Mouse (Mus musculus): ENCODE data around the gene Rpia. TPM values are rescaled to one million over a fixed set of nuclear protein-coding genes. Genes with fewer than 3 reads are reported as not detected.

The Rpia gene
- polyA plus RNA-seq, 2 experiments: 4.7 to 36.7 TPM

DNA sequence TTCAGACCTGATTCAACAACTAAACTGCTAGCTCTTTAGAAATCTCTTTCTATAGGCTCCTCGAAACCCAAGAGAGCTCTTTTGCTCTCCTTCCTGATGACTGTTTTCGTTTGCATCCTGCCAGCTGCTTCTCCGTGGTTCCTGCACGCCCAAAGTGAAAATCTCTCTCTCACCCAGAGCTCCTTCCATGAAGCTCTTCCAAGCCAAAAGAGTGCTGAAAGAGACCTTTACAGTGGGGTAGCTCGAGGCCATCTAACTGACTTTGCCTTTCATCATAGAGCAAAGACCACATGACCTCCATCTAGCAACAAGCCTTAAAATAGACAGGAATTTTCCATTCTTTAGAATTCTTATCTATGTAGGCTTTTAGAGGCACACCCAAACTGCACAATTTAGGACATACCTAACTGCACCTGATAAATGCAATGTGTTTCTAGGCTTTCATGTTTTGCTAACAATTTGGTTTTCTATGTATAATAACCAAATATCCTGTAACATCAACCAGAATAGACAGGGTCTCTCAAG is 30.4 kb upstream of the Rpia start:
- Histone ChIP-seq H3K4me3 (ENCODE audit: insufficient read depth in 1 of 2, low read depth in 2 of 2, low read length in 2 of 2) (no peak overlapping the region), H3K27me3 (ENCODE audit: control insufficient read depth, insufficient read depth, low read length) (no peaks in the 10 kb centered on the region), H3K9me3 (ENCODE audit: control insufficient read depth, low read length) (no peaks in the 10 kb centered on the region), H3K9ac (replicated peaks) (no peak overlapping the region), H3K27ac (no peak overlapping the region), H3K36me3 (replicated peaks; ENCODE audit: control insufficient read depth, insufficient read depth, low read depth) (no peaks in the 10 kb centered on the region), H3K4me1 (replicated peaks; ENCODE audit: control insufficient read depth in 2 of 2, insufficient read depth in 2 of 2, low read length in 1 of 2) (peaks cover 8 to 21% of the 10 kb centered on the region in 2 experiments), H3K4me2 (ENCODE audit: low read depth) (no peak overlapping the region)
- DNase-seq (ENCODE audit: low read depth in 3 of 3, low spot score in 3 of 3) (no peak), ATAC-seq (ENCODE audit: insufficient read depth) (no peak)
- 0 out of 2 replicates have a peak, but pooled peaks have one; percentile 34 for TF ChIP-seq EP300 (IDR thresholded peaks at IDR 0.05; ENCODE audit: low read depth)
- TF ChIP-seq CTCF (IDR thresholded peaks at IDR 0.05; ENCODE audit: low read depth): no peak
- 36% methylated on average over 5 of the region's 5 CpGs for WGBS (ENCODE audit: insufficient replicate concordance)

DNA sequence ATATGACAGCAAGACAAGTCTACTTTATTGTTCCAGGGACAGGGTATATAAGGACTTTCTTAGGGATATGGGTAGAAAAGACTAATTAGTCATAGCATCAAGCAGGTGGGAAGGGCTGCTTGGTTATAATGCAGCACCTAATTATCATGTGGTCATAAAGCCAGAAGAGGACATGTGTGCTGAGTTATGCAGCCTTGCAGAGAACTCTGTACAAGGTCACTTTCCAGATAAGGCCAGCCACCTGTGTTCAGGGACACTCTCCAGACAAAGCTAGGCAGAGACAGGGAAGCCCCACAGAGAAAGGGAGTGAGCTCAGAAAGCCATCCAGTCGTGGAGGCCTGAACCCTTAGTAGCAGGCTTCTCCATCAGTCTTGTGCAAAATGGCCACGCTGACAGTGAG is 29.5 kb upstream of the Rpia start:
- TF ChIP-seq EP300 (IDR thresholded peaks at IDR 0.05; ENCODE audit: low read depth) (no peak), CTCF (IDR thresholded peaks at IDR 0.05; ENCODE audit: low read depth) (no peak)
- no peaks in the 10 kb centered on the region for H3K27me3 ChIP-seq (ENCODE audit: control insufficient read depth, insufficient read depth, low read length)
- H3K27ac ChIP-seq: no peak overlapping the region
- H3K9me3 ChIP-seq (ENCODE audit: control insufficient read depth, low read length): no peaks in the 10 kb centered on the region
- H3K4me1 ChIP-seq (replicated peaks; ENCODE audit: control insufficient read depth in 2 of 2, insufficient read depth in 2 of 2, low read length in 1 of 2): peaks cover 8 to 21% of the 10 kb centered on the region in 2 experiments
- no peak overlapping the region for H3K9ac ChIP-seq (replicated peaks)
- no peaks in the 10 kb centered on the region for H3K36me3 ChIP-seq (replicated peaks; ENCODE audit: control insufficient read depth, insufficient read depth, low read depth)
- no peak overlapping the region for H3K4me3 ChIP-seq (ENCODE audit: insufficient read depth in 1 of 2, low read depth in 2 of 2, low read length in 2 of 2)
- no peak overlapping the region for H3K4me2 ChIP-seq (ENCODE audit: low read depth)
- no peak for DNase-seq (ENCODE audit: low read depth in 3 of 3, low spot score in 3 of 3)
- ATAC-seq (ENCODE audit: insufficient read depth): no peak
- WGBS (ENCODE audit: insufficient replicate concordance): 60% methylated on average over 2 of the region's 2 CpGs

DNA sequence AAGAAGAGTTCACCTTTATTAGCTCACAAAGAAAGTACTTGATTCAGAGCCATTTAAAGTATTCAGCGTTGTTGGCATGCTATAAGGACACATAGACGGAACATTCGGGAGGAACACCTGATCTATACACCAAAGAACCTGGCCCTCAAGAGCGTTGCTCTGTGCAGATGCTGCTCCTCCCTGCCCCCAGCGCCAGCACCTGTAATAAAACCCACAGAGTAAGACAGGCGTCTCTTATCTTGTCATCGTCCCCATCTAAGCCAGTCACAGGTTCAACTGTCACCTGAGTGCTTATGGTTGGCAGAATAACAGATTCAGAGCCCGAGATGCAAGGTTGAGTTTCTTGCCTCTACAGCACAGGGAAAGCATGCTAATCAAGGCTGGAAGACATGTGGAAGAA is 23.4 kb upstream of the Rpia start:
- no peak for DNase-seq (ENCODE audit: low read depth in 3 of 3, low spot score in 3 of 3)
- no peaks in the 10 kb centered on the region for H3K27me3 ChIP-seq (ENCODE audit: control insufficient read depth, insufficient read depth, low read length)
- no peak overlapping the region for H3K4me2 ChIP-seq (ENCODE audit: low read depth)
- WGBS (ENCODE audit: insufficient replicate concordance): 66% methylated on average over 8 of the region's 8 CpGs
- H3K4me1 ChIP-seq (replicated peaks; ENCODE audit: control insufficient read depth in 2 of 2, insufficient read depth in 2 of 2, low read length in 1 of 2): peaks cover 0 to 12% of the 10 kb centered on the region in 2 experiments; a peak in 2 of 4 replicates
- H3K36me3 ChIP-seq (replicated peaks; ENCODE audit: control insufficient read depth, insufficient read depth, low read depth): no peaks in the 10 kb centered on the region
- ATAC-seq (ENCODE audit: insufficient read depth): no peak
- no peak overlapping the region for H3K4me3 ChIP-seq (ENCODE audit: insufficient read depth in 1 of 2, low read depth in 2 of 2, low read length in 2 of 2)
- no peak overlapping the region for H3K27ac ChIP-seq
- H3K9ac ChIP-seq (replicated peaks): no peak overlapping the region
- TF ChIP-seq EP300 (IDR thresholded peaks at IDR 0.05; ENCODE audit: low read depth): no peak
- TF ChIP-seq CTCF (IDR thresholded peaks at IDR 0.05; ENCODE audit: low read depth): no peak
- no peaks in the 10 kb centered on the region for H3K9me3 ChIP-seq (ENCODE audit: control insufficient read depth, low read length)

DNA sequence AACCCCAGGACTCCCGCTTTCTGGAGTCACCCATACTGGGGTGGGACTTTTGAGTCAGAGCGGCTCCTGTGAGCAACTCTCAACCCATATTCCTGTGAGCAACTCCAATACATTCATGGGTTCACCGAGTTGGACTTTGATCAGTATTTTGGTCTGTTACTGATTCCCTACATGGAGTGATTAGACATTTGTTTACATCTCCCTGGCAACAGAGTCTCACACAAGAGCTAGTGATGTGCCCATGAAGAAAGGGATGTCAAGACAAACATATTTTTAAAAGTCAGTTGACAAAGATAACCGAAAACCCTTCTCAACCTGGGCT is 22.6 kb upstream of the Rpia start:
- ATAC-seq (ENCODE audit: insufficient read depth): no peak
- H3K4me2 ChIP-seq (ENCODE audit: low read depth): no peak overlapping the region
- no peak overlapping the region for H3K27ac ChIP-seq
- H3K4me3 ChIP-seq (ENCODE audit: insufficient read depth in 1 of 2, low read depth in 2 of 2, low read length in 2 of 2): no peak overlapping the region
- H3K9ac ChIP-seq (replicated peaks): no peak overlapping the region
- 61% methylated on average over 4 of the region's 4 CpGs for WGBS (ENCODE audit: insufficient replicate concordance)
- peaks cover 0 to 13% of the 10 kb centered on the region in 2 experiments; a peak in 2 of 4 replicates for H3K4me1 ChIP-seq (replicated peaks; ENCODE audit: control insufficient read depth in 2 of 2, insufficient read depth in 2 of 2, low read length in 1 of 2)
- DNase-seq (ENCODE audit: low read depth in 3 of 3, low spot score in 3 of 3): no peak
- H3K36me3 ChIP-seq (replicated peaks; ENCODE audit: control insufficient read depth, insufficient read depth, low read depth): no peaks in the 10 kb centered on the region
- no peaks in the 10 kb centered on the region for H3K9me3 ChIP-seq (ENCODE audit: control insufficient read depth, low read length)
- H3K27me3 ChIP-seq (ENCODE audit: control insufficient read depth, insufficient read depth, low read length): no peaks in the 10 kb centered on the region
- TF ChIP-seq EP300 (IDR thresholded peaks at IDR 0.05; ENCODE audit: low read depth) (no peak), CTCF (IDR thresholded peaks at IDR 0.05; ENCODE audit: low read depth) (no peak)

DNA sequence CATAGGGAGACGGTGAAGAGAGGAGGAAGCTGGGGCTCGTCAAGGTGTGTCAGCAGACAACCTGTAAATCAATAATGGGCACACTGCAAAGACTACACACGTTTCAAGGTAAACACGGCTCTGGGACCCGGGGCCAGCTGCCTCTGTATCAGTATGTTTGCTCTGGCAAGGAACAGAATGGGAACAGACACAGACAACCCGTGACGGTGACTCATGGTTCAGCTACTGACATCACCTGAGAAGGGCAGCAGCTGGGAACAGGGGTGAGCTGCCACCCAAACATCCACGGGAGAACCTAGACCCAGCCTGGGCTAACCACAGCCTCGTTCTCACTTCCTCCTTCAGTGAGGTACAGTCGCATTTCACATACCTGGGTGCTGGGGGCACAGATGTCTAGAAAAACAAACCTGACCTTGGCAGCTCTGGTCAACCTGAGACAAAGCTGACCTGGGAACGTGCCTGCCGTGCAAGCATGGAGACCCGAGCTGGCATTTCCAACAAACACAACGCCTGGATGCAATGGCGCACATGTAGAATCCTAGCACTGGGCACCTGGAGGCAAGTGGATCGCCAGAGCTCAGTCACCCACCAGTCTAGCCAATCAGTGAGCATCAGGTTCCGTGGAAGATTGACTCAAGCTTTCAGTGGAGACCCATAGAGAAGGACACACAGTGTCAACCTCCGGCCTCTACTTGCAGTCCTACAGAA is 22.0 kb upstream of the Rpia start:
- 59% methylated on average over 18 of the region's 18 CpGs for WGBS (ENCODE audit: insufficient replicate concordance)
- Histone ChIP-seq H3K36me3 (replicated peaks; ENCODE audit: control insufficient read depth, insufficient read depth, low read depth) (no peaks in the 10 kb centered on the region), H3K27me3 (ENCODE audit: control insufficient read depth, insufficient read depth, low read length) (no peaks in the 10 kb centered on the region), H3K4me2 (ENCODE audit: low read depth) (no peak overlapping the region), H3K9ac (replicated peaks) (no peak overlapping the region), H3K27ac (no peak overlapping the region), H3K9me3 (ENCODE audit: control insufficient read depth, low read length) (no peaks in the 10 kb centered on the region), H3K4me1 (replicated peaks; ENCODE audit: control insufficient read depth in 2 of 2, insufficient read depth in 2 of 2, low read length in 1 of 2) (peaks cover 0 to 13% of the 10 kb centered on the region in 2 experiments; a peak in 2 of 4 replicates), H3K4me3 (ENCODE audit: insufficient read depth in 1 of 2, low read depth in 2 of 2, low read length in 2 of 2) (no peak overlapping the region)
- DNase-seq (ENCODE audit: low read depth in 3 of 3, low spot score in 3 of 3): no peak
- TF ChIP-seq CTCF (IDR thresholded peaks at IDR 0.05; ENCODE audit: low read depth) (no peak), EP300 (IDR thresholded peaks at IDR 0.05; ENCODE audit: low read depth) (no peak)
- 0 out of 2 replicates have a peak, but pooled peaks have one; percentile 12 for ATAC-seq (ENCODE audit: insufficient read depth)

All from liver, embryonic 14.5 days (tissue).